Mouse (Mus musculus) R1 (cell line): ENCODE results near the gene Enah.
A peak's percentile ranks its signal among the peaks of the same experiment; 100 is the strongest.

Experiments
- DNase-seq: peaks from one replicate; pipeline ENCODE4 v3.0.0-alpha.2; 2018; ENCODE audit warnings: low read depth, low spot score

The Enah gene

DNA sequence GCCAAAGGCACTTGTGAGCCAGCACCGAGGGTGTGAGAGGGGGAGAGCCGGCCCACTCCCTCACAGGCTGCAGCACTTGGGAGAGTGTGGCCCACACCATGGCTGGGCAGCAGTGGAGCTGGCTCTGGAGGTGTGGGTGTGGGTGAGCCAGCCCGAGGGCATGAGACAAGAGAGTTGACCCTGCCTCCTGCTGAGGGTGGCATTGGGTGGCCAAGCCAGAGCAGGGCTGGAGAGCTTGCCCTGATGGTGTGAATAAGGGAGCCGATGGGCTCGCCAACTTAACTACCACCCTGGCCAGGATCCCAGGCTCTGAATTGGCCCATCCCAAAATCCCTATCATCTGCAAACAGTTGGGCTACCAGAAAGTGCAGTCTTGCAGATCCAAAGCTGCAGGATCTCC, 141.4 kb downstream of the Enah start:
- DNase-seq, result no peak

DNA sequence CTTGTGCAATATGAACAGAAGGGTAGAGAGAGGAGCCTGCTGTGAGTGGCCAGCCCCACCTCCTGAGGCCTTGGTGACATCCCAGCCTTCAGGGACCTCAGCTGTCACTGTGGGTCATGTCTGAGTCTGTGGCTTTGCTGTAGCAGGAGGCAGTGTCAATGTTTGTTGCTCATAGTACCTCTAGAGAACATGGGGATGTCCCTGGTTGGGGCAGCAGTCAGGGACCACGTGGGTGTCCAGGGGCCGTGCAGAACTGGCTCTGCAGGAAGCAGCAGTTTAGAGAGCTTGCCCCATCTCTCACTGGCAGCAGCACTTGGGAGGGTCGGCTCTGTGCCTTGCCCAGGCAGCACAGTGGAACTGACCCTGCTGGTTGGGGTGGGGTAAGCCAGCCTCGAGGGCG, 142.7 kb downstream of the Enah start:
- no peak for DNase-seq

GRCm38 (mm10) chr1:181876656-181877055, 143.1 kb downstream of the Enah start:
- no peak for DNase-seq

- DNase-seq, result no peak
Measured at GRCm38 (mm10) chr1:181873086-181873920, 146.5 kb downstream of the Enah start.

DNA sequence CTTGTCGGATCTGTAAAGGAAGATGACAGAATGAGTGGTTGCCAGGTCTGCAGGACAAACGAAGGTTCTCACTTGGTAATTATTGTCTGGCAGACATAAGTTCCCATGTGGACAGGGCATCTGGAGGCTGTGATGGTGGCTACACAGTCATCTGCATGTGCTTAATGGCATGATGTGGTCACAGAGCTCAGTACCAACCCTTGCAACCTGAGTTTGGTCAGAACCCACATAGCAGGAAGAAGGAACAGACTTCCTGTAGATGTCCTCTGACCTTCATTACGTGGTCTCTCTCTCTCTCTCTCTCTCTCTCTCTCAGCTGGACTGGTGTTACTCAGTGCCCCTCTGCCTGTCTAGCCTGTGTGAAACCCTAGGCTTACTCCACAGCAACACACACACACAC, 147.2 kb downstream of the Enah start:
- no peak for DNase-seq

DNA sequence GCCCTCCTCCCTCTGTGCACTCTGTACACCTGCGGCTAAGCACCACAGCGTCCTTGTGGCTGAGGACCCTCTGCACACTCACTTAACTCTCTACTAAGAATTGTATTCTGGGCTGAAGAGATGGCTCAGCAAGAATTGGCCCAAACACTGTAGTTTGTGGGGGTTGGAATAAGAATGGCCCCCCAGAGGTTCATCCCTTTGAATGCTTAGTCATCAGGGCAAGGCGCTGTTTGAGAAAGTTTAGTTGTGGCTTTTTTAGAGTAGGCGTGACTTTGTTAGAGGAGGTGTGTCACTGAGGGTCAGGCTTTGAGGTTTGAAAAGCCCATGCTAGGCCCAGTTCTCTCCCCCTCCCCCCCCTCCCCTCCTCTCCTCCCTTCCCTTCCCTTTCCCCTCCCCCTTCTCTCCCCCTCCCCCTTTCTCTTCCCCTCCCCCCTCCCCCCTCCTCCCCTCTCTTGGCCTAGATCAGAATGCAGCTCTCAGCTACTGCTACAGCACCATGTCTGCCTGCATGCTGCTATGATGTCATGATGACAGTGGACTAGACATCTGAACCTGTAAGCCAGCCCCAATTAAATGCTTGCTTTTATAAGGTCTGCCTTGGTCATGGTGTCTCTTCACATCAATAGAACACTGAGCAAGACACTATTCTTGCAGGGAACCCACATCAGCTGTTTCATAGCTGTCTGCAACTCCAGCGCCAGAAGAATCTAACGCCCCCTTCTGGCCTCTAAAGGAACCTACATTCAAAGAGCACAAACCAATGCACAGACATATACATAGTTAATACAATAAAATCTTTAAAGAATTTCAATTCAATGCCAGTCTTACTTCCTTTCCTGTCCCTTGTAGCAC, 153.1 kb downstream of the Enah start:
- peak; percentile 95 for DNase-seq

DNA sequence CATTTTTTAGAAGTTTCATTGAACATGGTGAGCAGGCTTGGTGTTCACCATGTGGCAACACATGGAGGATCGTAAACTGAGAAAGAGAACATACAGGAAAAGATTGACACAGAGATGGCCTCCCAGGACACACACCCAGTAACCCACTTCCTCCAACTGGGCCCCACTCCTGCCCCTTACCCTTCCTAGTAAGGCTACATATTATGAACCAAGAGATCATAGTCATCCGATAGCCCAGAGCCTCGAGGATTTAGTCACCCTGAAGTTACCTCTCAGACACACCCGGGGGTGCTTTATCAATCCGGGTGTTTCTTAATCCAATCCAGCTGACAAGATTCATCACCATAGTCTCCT, 153.9 kb downstream of the Enah start:
- no peak for DNase-seq

DNA sequence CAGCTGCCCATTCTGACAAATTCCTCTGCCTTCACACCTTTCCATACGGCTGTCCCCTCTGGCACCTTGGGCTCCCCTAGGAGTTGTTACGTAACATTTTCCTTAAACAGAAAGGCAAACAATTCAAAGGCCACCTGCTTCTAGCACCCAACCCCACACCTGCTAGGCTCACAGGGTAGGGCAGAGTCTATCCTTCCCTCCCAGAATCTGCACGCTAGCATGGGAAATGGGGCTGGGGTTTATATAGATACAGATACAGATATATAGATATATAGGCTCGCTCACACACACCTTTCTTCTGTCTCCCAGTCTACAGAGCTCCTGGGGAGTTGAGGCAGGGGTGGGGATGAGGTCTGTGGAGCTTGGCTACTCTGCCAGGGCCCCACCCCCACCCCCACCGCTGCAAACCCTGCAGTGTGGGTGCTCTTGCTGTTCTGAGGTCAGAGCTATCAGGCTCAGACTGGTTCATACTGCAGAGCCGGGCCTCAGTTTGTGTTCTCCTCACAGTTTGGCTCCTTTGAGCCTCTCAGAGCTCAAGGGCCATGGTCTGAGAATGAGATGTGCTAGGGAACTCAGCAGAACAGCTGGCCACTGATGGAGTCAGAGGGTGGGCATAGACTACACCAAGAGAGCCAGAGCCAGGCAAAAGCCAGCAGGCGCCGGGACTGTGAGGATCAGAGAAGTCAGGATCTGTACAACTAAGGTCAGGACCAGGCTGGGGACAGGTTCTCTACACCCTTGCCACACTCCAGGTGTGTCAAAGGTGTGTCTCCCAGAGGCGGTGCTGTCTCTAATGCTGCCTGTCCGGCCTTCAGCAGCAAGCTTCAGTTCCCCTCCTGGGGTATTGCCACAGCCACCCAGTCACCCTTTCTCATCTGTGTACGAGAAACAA, 154.6 kb downstream of the Enah start:
- no peak for DNase-seq

DNA sequence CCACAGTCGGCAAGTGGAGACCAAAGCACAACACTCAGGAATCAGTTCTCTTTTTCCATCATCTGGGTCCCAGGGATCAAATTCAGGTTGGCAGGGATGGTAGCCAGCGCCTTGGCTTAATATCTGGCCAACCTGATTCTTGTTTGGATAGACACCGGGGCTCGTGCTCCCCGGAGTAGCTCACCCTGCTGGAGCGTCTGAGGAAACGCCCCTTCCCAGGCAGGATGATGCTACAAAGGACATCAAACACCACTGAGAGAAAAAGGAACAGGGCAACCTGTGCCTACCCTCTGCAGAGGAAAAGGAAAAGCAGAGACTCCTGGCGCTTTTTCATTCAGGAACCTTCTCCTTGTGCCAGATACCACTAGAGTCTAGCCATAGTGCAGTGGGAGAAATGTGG, 156.4 kb downstream of the Enah start:
- DNase-seq, result no peak

- no peak for DNase-seq
Measured at GRCm38 (mm10) chr1:181862676-181863374, 157.0 kb downstream of the Enah start.

DNA sequence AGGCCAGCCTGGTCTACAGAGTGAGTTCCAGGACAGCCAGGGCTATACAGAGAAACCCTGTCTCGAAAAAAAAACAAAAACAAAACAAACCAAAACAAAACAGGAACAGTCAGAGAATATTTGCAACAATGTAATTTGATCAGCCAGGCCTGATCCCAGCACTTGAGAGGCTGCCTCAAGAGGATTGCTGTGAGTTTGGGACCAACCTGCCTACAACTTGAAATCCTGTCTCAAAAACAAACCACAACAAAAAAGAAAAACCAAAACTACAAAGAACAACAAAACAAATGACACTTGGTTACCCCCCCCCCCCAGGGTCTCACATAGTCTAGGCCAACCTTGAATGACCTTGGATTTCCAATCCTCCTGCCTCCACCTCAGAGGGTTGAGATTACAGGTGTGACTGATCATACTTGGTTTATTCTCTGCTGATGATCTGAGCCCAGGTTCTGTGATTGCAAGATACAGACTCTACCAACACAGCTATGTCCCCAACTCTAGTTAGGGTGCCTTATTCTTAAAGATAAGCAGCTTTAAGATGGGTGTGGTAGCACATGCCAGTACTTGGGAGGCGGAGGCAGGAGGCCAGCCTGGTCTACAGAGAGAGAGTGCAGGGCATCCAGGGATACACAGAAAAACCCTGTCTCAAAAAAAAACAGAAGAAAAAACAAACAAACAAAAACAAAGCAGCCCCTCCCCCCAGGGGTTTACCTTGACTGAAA, 158.4 kb downstream of the Enah start:
- DNase-seq, result peak; percentile 51

DNA sequence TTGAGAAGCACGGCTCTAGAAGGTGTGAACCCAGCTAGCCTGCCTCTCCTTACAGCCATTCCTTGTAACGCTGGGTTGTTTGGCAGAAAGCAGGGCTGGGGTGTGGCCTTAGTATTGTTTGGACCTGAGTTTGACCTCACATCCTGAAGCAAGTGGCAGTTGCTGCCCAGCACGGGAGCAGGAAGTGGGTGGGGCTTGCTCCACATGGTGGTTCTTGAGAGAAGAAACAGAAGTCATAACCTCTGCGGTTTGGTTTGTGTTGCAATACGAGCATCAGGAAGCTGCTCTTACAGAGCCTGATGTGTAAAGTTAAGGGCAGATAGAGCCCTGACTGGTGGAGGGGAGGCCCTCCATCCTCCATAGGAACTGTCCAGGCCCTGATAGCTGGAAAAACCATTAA, 159.1 kb downstream of the Enah start:
- DNase-seq, result peak; percentile 100

- DNase-seq, result no peak
Measured at GRCm38 (mm10) chr1:181856329-181856728, 163.5 kb downstream of the Enah start.

- DNase-seq, result no peak
Measured at GRCm38 (mm10) chr1:181854829-181855228, 165.0 kb downstream of the Enah start.

DNA sequence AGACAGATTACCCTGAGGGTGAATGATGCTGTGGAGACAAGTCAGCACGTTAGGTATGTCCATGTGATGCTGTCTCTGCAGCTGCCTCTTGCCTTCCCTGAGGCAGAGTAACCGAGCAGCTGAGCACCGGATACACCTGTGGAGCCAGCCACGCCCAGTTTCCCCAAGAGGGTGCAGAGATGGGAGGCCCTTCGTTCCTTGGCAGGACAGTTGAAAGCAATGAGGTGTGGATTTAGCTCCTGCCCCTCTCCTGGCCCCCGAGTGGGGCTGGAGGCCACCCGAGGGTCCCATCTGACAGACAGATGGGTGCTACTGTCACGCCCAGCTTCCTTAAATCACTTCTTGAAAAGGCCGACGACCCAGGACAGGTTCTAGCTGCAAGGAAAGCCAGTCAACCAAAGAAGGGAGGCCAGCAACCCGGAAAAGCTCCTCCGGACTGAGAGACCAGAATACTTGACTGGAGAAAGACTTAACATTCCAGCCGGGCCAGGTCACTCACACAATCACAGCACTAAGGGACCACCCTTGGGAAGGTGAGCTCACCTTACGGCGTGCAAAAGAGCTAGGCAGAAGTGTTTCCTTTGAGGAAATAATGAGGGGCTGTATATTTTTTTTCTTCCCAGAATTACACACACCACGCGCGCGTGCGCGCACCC, 166.6 kb downstream of the Enah start:
- peak; percentile 85 for DNase-seq

- no peak for DNase-seq
Measured at GRCm38 (mm10) chr1:181852466-181852865, 167.3 kb downstream of the Enah start.

GRCm38 (mm10) chr1:181851521-181852310, 168.1 kb downstream of the Enah start:
- DNase-seq, result no peak

DNA sequence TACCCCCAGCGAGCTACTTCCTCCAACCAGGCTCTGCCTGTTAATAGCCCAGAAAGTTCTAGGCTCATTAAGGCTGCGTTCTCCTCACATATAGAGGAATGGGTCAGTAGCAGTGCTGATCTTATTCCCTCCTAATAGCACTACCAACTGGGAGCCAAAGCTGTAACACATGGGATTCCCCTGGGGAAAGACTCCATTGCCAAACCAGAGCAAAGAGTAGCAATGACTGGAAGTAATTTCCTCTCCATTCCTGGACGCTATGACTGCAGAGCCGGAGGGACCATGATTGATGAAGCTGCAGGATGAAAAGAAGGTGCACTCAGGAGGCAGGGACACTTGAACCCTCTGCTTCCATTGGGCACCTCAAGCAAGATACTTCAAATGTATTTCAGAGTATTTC, 169.3 kb downstream of the Enah start:
- no peak for DNase-seq

GRCm38 (mm10) chr1:181848210-181848609, 171.6 kb downstream of the Enah start:
- DNase-seq, result no peak
